Mouse (Mus musculus): ENCODE measurements around the gene Cradd.
A peak's percentile ranks its signal among the peaks of the same experiment; 100 is the strongest.

Cradd gene

DNA sequence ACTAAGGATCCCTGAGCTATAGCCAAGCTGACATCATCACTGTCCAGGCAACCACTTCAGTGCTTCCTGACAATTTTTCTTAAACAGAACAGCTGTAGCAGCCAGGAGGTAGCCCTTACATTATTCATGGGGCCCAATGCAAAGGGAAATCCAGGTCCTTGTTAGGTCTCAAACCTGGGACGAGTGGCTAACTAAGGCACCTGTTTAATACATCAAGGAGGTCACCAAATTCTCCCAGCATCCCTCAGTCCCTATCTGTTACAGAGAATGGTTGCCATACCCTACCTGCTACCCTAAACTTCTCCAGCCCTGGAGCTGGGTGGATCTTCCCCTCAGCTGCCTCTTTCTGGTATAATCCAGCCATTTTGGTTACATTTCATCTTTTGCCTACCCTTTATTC, 10.9 kb upstream of the Cradd start:
- no peak for DNase-seq (ENCODE audit: low spot score in 2 of 2)

DNA sequence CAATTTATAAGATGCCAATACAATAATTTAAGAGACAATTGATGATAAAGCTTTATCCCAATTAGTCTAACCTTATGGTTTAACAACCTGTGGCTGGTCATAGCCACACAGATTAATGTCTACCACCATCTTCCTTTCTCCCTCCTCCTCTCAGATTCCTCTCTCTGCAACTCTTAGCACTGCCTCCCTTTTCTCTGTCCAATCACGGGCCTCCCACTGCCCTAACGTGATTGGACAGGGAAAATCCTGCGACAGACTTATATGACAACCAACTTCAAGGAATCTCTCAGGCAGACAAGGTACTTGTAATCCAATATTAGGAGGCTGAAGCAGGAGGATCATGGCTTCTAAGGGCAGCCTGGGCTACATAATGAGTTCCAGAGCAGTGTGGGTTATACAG, 8.7 kb upstream of the Cradd start:
- DNase-seq (ENCODE audit: low spot score in 2 of 2): no peak

DNA sequence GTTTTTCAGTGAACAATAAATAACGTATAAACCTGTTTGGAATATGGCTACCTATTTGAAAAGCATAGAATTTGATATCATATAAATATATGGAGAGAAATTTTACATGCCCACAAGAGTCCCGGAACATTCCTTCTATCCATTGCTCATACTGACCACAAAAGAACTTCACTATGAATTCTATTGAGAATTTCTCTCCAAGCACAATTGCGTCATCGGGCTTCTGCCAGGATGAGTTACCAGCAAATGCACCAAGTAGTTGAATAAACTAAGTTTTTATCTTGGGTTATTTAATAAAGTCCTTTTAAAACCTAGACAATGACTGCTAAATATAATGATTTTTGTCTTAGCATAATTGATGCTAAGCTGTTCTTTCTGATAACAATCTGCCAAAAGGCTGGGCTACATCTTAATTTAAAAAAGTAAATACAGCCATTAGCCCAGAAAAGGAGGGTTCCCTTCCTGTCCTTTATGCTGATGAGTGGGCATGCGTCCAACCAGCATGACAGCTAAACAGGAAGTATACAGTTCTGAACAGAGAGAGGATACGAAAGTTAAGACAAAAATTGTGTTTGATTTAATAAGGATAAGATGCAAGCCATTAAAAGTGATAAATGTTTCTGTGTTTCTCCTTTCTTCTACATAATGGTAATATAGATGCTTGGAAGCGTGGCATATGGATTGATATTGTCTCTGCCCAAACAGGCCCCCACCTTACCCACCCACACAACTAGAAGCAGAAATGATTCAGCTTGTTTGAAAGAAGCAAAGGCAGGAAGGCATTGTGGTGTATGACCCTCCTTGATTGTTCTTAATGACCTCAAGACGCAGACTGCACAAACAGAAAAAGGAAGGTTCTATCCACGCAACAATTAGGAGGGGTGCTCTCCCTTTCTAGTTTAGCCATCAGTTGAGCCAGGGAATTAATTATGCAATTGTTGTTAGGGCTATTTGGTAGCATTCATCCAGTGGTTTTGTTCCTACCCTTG, 6.7 kb upstream of the Cradd start:
- no peak for DNase-seq (ENCODE audit: low spot score in 2 of 2)

DNA sequence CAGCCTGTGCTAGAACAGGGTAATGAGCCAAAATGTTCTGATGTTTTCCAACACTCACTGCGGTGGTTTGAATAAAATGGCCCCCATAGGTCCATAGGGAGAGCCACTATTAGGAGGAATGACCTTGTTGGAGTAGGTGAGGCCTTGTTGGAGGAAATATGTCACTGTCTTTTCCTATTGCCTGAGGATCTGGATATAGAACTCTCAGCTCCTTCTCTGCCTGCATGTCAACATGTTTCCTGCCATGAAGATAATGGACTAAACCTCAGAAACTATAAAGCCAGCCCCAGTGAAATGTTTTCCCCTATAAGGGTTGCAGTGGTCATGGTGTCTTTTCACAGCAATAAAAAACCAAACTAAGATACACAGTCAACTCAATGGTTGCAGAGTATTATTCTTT, 6.0 kb upstream of the Cradd start:
- DNase-seq (ENCODE audit: low spot score in 2 of 2): no peak

DNA sequence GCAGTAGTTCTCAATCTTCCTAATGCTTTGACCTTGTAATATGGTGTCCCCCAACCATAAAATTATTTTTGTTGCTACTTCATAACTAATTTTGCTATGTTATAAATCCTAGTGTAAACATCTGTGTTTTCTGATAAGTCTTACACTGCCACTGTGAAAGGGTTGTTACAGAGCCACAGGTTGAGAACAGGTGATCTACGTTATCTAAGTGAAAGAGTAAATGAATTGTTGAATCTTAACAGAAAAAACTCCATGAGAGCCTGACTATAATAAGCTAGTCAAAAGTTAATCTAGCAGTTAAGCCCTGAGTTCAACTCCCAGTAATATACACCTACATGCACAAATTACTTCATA, 322 bp upstream of the Cradd start:
- no peak for DNase-seq (ENCODE audit: low spot score in 2 of 2)

DNA sequence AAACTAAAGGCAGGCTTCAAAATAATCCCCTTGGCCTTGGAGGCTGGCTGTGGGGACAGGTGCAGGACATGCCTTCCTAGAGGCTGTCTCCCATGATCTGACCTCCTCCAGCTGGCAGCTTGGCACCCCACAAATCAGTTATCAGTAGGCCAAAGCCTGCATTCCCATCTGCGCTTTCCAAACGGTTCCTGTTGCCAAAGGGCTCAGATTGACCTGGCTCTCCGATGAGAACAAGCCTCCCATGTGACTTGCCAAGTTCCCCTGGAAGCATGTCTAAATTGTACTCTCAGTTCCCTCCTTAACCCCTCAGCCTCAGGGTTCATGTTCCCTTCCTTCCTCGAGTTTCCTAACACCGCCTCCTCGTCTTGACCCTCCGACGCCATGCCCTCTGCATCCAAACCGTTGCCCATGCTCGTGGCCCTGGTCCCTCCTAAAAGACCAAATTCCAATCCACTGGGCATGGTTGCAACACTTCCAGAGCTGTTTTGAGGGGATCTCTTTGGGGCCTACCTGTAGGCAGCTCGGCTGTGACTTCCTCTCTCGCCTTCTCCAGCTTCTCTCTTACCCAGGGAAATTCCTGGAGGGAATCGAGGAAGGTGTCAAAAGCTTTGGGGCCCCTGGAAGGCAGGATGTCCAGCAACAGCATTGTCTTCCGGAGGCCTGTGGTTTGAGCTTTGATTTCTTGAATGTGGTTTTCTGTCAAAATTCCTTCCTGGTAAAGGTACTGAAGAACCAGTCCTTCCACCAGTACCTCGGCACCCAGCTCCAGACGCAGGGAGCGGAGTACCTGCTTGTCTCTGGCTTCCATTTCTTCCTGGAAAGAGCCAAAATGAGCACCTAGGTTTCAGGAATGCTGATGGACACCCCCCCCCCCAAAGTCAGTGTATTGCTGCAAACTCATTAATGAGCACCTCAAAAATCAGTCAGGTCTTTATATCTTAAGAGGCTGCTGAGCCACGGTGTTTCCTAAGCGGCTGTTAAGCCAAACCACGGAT, 1.6 kb downstream of the Cradd start:
- DNase-seq (ENCODE audit: low spot score in 2 of 2): peak; percentile 61 to 65

DNA sequence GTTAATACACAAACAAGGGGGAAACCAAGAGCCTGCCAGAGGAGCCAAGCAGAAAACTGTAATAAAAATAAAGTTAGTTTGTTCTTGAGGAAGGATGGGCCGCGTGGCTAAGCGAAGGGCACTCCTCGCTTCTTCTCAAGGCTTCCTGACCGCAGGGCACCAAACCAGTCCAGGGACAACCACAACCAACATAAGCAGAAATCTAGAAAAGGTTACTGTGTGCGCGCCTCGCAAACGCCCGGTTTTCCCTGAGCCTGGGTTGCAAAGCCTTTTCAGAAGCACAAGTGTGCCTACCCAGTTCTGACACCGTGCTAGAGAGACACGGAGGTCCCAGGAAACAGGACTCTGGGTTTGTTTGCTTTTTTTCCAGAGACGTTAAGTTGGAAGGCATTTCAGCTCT, 4.9 kb downstream of the Cradd start:
- peak in 1 of 2 experiments; percentile 18 for DNase-seq (ENCODE audit: low spot score in 2 of 2)

DNA sequence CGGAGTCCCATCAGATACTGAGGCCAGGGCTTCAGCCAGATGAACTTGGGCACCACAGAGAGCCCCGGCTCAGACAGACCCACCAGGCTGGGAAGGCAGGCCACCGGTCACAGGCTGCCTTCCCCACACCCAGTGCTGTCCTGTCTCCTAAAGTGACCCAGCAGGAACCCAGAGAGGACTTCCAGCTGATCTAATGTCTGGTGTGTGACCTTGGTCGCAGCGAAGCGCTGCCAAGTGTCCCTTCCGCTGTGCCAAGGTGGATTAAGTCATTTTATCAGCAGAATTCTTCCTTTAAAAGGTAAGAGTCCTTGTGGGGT, 5.6 kb downstream of the Cradd start:
- no peak for DNase-seq (ENCODE audit: low spot score in 2 of 2)

DNA sequence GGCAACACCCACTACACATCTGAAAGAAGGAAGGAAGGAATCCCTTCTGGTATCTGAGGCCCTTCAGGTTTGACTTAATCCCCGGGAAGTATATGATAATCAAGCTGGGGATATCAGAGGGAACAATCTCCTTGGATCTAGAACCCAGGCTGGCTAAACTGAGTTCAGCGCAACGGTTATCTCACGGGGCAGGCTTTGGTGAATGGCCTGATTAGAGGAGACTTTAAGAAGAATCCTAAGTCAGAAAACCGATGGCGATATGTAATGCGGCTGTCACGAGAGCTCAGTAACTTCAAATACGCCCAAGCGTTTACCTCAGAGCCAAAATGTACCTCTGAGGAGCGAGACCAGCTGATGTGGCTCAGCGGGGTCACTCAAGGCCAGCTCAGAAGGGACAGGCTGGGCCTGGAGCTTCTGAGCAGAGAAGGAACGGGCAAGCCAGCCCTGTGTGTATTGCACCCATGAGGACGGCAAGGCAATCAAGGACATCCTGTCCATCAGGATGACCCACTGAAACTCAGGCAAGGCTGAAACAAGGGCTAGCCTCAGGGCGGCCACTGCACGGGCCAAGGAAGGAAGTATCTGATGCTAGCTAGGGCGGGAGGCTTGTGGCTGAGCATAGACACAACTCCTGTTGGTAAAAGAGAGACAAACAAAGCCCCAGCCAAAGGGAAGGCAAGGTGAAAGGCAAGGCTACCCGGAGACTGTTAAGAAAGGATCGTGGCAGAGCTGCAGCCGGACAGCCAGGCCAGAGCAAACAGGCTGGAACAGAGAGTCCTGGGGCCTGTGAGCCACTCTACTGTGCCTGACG, 6.1 kb downstream of the Cradd start:
- DNase-seq (ENCODE audit: low spot score in 2 of 2): no peak

DNA sequence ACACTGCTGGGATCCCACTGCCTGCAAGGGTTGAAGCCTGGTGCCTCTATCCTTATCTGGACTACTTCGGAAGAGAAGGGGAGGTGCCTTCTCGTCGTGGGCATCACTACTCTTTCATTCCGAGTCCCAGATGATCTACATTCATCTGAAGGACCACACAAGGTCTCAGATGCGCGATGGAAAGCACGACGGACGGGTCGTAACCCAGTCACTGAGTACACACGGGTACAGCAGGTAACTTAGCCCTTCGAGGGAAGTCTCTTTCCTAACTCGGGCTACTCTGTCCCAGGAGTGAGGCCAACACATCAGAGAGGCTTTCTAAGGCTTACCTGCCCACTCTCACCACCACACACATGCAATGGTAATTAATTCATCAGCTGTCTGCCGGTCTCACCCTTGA, 6.8 kb downstream of the Cradd start:
- DNase-seq (ENCODE audit: low spot score in 2 of 2): no peak

DNA sequence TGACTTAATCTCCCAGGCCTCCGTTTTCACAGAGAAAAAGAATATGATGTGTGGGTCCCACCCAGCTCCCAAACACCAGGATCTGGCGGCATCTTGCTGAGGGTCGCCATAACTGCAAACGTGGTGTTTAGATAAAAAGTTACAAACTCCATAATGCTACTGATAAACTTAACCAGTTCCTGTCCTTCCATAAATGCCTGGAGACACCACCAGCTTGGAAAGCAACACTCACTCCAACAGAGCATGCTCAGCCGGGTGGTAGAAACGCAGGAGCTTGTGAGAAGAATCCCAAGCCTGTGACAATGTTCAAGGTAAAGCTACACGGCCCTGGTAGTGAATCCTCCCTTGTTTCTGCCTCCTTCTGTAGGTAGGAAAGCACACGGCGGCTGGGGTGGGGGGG, 7.3 kb downstream of the Cradd start:
- no peak for DNase-seq (ENCODE audit: low spot score in 2 of 2)

DNA sequence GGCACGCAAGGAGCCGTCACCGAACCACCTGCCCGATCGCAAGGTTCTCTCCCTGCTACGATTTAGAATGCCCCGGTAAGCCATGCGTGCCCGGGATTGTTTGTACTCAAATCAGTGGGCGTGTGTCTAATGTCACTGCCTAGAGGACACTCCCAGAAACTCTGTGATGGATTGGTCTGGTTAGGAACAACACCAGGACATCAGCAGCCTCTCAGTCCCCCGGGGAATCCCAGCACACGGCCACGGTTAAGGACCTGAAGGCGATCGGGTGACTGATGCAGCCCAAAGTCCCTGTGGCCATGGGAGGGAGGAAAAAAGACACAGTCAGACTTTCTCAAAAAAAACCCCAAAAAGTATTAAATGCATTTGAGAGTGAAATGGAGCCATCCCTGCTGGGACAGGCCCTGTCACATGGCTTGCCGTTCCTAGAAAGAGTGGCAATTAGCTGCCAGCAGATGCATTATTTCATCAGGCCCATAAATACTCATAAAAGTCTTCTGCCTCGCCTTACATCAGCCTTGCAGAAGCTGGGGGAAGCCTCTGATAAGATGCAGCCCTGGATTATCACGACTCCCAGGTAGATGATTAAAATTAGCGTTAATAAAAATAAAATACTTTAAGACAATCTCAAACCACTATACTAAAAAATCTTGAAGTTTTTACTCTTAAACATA, 8.0 kb downstream of the Cradd start:
- no peak for DNase-seq (ENCODE audit: low spot score in 2 of 2)

DNA sequence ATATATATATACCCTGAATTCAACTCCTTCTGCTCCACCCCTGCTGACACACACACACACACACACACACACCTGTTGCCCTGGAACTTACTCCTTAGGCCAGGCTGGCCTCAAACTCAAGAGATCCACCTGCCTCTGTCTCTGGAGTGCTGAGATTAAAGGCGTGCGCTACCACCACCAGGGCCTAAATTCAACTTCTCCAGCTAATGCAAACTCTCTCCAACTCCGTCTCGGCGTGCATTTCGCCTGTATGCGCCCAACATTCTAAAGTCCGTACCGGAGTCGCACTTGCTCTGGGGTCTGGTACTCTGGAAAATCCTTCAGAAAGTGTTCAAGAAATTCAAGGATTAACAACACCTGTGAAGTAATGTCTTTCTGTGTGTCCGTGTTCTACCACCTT, 8.6 kb downstream of the Cradd start:
- DNase-seq (ENCODE audit: low spot score in 2 of 2): no peak

DNA sequence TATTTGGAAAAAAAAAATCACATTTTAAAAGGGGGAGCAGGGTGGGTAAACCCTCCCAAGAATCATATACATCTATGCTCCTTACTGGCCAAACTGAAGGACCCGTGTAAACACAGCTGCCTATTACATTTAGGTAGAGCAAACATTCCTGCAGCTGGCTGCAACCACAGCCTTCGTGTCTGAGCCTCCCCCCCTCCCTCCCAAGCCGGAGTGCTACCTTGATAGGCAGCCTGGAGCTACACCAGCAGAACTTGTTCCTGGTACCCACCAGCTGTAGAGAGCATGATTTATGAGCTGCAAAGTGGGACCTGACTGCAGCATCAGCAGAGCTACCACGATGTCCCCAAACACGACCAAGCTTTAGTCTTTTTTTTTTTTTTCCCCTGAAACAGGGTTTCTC, 9.9 kb downstream of the Cradd start:
- no peak for DNase-seq (ENCODE audit: low spot score in 2 of 2)

DNA sequence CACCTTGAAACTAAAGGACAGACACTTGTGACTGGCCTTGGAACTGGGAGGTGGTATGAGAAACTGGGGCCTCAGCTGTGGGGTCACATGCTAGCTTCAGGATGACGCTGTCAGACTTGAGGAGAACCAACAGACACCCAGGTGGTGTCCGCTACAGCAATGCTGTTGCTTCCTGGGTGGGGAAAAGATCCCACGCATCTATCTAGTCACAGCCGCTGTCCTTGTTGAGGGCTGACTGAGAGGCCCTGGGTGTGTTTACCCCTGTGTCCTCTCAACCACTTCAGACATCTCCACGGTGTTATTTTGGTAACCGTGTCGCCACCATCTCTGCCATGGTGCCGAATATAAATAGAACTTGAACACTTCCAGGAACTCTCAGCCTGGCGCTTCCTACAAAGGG, 10.4 kb downstream of the Cradd start:
- no peak for DNase-seq (ENCODE audit: low spot score in 2 of 2)

DNA sequence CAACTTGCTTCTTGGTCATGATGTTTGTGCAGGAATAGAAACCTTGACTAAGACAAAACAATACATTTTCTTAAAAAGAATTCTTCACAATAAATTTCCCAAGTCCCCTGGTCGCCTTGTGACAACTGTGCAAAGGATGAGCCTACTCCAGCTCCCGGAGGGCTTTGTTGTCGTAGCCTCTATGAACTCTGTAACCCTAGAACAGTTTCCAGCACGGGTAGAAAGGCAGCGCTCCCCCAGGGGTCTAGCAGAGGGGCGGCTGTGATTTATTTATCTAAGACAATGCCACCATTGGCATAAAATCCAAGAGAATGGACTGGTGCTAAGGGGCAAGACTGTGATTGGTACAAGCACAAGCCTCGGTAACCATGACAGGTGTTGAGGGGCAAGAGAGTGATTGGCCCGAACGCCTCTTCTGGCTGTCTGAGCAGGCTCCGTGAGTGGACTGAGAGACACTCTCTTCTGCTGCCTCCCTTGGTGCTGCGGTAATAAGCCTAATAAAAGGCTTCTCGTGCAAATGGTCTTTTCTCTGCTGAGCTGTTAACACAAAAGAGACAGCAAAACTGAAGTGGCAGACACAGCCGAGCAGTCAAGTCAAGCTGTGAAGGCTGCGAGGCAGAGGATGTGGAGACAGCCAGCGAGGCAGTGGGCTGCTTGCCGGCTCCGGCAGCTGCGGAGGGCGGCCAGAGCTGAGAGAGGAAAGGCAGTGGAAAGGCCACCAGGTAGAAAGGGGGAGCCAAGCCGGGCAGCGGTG, 13.1 kb downstream of the Cradd start:
- DNase-seq (ENCODE audit: low spot score in 2 of 2): peak; percentile 43 to 46

DNA sequence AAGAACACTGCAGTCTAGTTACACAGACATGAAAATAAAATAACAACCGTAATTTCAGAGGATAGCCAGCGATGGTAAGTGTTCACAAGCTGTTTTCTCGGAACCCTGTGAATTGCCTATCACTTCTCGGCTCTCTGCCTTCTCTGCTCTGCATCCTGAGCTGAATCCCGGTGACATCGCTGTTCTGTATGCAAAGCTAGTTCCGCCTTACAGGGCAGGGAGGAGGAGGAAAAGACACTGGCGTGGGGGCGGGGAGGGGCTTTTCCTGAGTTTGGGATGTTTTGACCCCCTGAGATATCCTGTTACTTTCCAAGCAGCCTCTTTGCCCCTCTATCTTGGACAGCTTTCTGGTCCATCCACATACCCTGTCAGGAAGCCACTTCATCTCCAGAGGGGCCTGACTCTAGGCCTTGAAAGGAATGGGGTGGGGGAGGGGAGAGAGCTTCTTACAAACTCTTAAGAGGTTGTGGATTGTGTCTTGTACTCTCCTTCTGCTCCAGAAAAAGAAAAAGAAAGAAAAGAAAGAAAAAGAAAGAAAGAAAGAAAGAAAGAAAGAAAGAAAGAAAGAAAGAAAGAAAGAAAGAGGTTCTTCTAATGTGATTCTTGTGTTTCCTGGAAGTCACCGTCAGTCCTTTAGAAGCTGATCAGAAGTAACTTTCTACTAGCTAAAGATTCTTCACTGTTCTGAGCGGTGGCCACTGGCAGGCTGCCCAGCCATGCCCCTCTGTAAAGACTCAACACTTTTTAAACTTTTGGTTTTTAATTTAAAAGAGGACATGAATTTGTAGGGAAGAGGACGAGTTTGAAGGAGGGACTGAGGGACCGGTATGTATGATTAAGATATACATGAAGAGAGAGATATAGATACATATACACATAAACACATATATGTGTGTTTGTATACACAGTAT, 14.3 kb downstream of the Cradd start:
- DNase-seq (ENCODE audit: low spot score in 2 of 2): no peak

DNA sequence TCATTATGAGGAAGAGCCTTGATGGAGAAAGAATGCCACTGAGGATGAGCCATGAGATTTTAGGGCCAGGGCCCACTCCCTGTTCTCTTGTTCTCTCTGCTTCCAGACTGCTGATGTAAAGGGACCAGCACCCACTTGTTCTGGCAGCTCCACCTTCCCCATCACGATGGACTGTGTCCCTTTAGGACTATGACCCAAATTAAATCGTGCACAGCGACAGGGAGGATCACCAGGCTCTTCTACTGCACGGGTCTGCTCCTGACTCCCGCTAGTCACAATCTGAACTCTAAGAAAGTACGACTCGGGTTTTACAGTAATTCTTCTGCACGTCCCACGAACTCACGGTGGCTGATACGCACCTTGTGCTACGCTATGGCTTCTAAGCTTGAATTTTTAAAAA, 14.9 kb downstream of the Cradd start:
- DNase-seq (ENCODE audit: low spot score in 2 of 2): no peak

DNA sequence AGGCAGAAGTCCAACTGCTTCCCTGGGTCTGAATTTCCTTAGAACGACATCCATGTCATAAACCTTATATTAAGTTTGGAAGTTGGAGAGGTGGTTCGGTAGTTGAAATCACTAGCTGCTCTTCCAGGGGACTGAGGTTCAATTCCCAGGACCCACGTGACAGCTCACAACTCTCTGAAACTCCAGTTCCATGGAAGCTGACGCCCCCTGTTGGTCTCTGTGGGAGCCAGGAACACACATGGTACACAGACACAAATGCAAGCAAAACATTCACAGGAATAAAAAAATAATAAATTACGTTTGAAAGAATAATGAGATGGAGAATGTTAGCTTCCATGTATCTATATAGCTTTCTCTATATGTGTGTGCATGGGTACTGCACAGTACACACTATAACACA, 16.0 kb downstream of the Cradd start:
- no peak for DNase-seq (ENCODE audit: low spot score in 2 of 2)
